Mouse (Mus musculus): ENCODE results near the gene Rab3a.
A peak's percentile ranks its signal among the peaks of the same experiment; 100 is the strongest.

Gene Rab3a

GRCm38 (mm10) chr8:70776496-70777444, 22.3 kb downstream of the Rab3a start, which contains the start of gene Pik3r2:
Gene Pik3r2, minus strand, starts transcription at chr8:70776713.
- DNase-seq, result peak; percentile 100

GRCm38 (mm10) chr8:70780093-70780492, 25.6 kb downstream of the Rab3a start:
- DNase-seq, result no peak

GRCm38 (mm10) chr8:70786291-70787050, 32.0 kb downstream of the Rab3a start:
- DNase-seq, result no peak

GRCm38 (mm10) chr8:70787051-70787445, 32.6 kb downstream of the Rab3a start:
- DNase-seq, result no peak

GRCm38 (mm10) chr8:70787941-70788667, 33.6 kb downstream of the Rab3a start:
- peak; percentile 79 for DNase-seq

- no peak for DNase-seq
Observed at GRCm38 (mm10) chr8:70789046-70789445, 34.6 kb downstream of the Rab3a start.

- DNase-seq, result no peak
Observed at GRCm38 (mm10) chr8:70790846-70791245, 36.4 kb downstream of the Rab3a start.

GRCm38 (mm10) chr8:70791294-70791701, 36.8 kb downstream of the Rab3a start:
- no peak for DNase-seq

- peak; percentile 98 for DNase-seq
Observed at GRCm38 (mm10) chr8:70791975-70792691, 37.7 kb downstream of the Rab3a start.

GRCm38 (mm10) chr8:70792700-70793099, 38.2 kb downstream of the Rab3a start:
- no peak for DNase-seq

GRCm38 (mm10) chr8:70794215-70794614, 39.7 kb downstream of the Rab3a start:
- DNase-seq, result no peak

- DNase-seq, result no peak
Observed at GRCm38 (mm10) chr8:70795370-70795769, 40.9 kb downstream of the Rab3a start.

- DNase-seq, result no peak
Observed at GRCm38 (mm10) chr8:70796403-70797080, 42.1 kb downstream of the Rab3a start.

GRCm38 (mm10) chr8:70797081-70798070, 42.9 kb downstream of the Rab3a start:
- DNase-seq, result peak; percentile 94

GRCm38 (mm10) chr8:70798281-70798680, 43.8 kb downstream of the Rab3a start:
- DNase-seq, result no peak

GRCm38 (mm10) chr8:70800648-70801047, 46.2 kb downstream of the Rab3a start:
- no peak for DNase-seq

- no peak for DNase-seq
Observed at GRCm38 (mm10) chr8:70801156-70801555, 46.7 kb downstream of the Rab3a start.

- DNase-seq, result no peak
Observed at GRCm38 (mm10) chr8:70801830-70802229, 47.4 kb downstream of the Rab3a start.

- no peak for DNase-seq
Observed at GRCm38 (mm10) chr8:70802786-70803510, 48.5 kb downstream of the Rab3a start.

Measured in embryo, embryonic 11 days (tissue).